Mouse (Mus musculus) hindbrain, embryonic 16.5 days (tissue): ENCODE measurements around the gene Meis2. TPM values are rescaled to one million over a fixed set of nuclear protein-coding genes. Genes with fewer than 3 reads are reported as not detected.

Experiments
- ATAC-seq: fragments of 200-750 bp; cut with Nextera tagmentation; 2 replicates; pipeline ENCODE4 v1.8.0; 2017; ENCODE audit warnings: moderate TSS enrichment, moderate library complexity
- H3K27ac ChIP-seq: fragments of 300-500 bp; sonication (generic); 2 replicates; pipeline ENCODE4 v1.5.1; 2014; ENCODE audit warnings: low read depth, mild to moderate bottlenecking, control low read depth, low read length, moderate library complexity
- H3K27me3 ChIP-seq: fragments of 300-500 bp; sonication (generic); replicated peaks from 2 replicates; pipeline ENCODE4 v1.6.1; 2014; ENCODE audit warnings: low read length; ENCODE audit not compliant: control insufficient read depth, insufficient read depth
- H3K36me3 ChIP-seq: fragments of 300-500 bp; sonication (generic); 2 replicates; pipeline ENCODE4 v1.6.1; 2014; ENCODE audit warnings: mild to moderate bottlenecking, low read length, moderate library complexity, mixed read lengths; ENCODE audit not compliant: control insufficient read depth, insufficient read depth
- H3K4me1 ChIP-seq: fragments of 300-500 bp; sonication (generic); 2 replicates; pipeline ENCODE4 v1.6.1; 2014; ENCODE audit warnings: low read depth, low read length; ENCODE audit not compliant: control insufficient read depth, insufficient read depth
- H3K4me2 ChIP-seq: fragments of 300-500 bp; sonication (generic); 2 replicates; pipeline ENCODE4 v1.6.1; 2014; ENCODE audit warnings: mild to moderate bottlenecking, low read length, control low read depth, moderate library complexity
- H3K4me3 ChIP-seq: fragments of 300-500 bp; sonication (generic); 2 replicates; pipeline ENCODE4 v1.5.1; 2014; ENCODE audit warnings: mild to moderate bottlenecking, low read length, control low read depth, moderate library complexity
- H3K9ac ChIP-seq: fragments of 300-500 bp; sonication (generic); 2 replicates; pipeline ENCODE4 v1.6.1; 2014; ENCODE audit warnings: low read depth, mild to moderate bottlenecking, control low read depth, low read length, moderate library complexity
- H3K9me3 ChIP-seq: fragments of 300-500 bp; sonication (generic); 2 replicates; pipeline ENCODE4 v1.6.1; 2014; ENCODE audit warnings: mild to moderate bottlenecking, low read length, moderate library complexity; ENCODE audit not compliant: control insufficient read depth
- WGBS: fragments of 180-500 bp; shearing (Covaris S2); extraction: QIAGEN DNeasy Blood & Tissue Kit; methylation state at CpG from one replicate; pipeline ENCODE4 v1.1.7; 2014; 5-methylcytosine and 5-hydroxymethylcytosine counted together
- polyA plus RNA-seq: library from polyadenylated mRNA; unstranded; fragments of >200 nt; fragmentation: Nextera tagmentation; extraction: Ambion mirVana; gene quantifications from 2 replicates; pipeline ENCODE4 v1.2.1, GENCODE M21; 2015

Meis2 gene
- polyA plus RNA-seq, 1 experiment from 2014 or later, result 128 TPM

GRCm38 (mm10) chr2:116047365-116047764 lies 18.3 kb downstream of the Meis2 start:
- H3K27ac ChIP-seq, result no peak overlapping the region
- WGBS, result 70% methylated on average over 8 of the region's 8 CpGs
- no peak overlapping the region for H3K4me3 ChIP-seq
- H3K9ac ChIP-seq, result no peak overlapping the region
- no peaks in the 10 kb centered on the region for H3K9me3 ChIP-seq
- ATAC-seq, result no peak
- peak overlapping the region; percentile 5; the same call in 1 of the 2 replicates for H3K4me2 ChIP-seq
- peaks cover 14% of the 10 kb centered on the region for H3K4me1 ChIP-seq
- no peaks in the 10 kb centered on the region; the same call in 1 of the 2 replicates for H3K36me3 ChIP-seq
- no peaks in the 10 kb centered on the region for H3K27me3 ChIP-seq

GRCm38 (mm10) chr2:116045048-116045447 lies 20.6 kb downstream of the Meis2 start:
- Histone ChIP-seq H3K9me3 (no peaks in the 10 kb centered on the region), H3K36me3 (no peaks in the 10 kb centered on the region; the same call in 1 of the 2 replicates), H3K4me1 (peaks cover 12% of the 10 kb centered on the region), H3K4me2 (peak overlapping the region; percentile 14; the same call in 1 of the 2 replicates), H3K4me3 (no peak overlapping the region), H3K27me3 (no peaks in the 10 kb centered on the region), H3K9ac (no peak overlapping the region), H3K27ac (no peak overlapping the region)
- 18% methylated on average over 7 of the region's 7 CpGs for WGBS
- peak; percentile 68 for ATAC-seq

- Histone ChIP-seq H3K9ac (no peak overlapping the region), H3K4me2 (peak overlapping the region; percentile 42), H3K4me1 (peaks cover 12% of the 10 kb centered on the region), H3K4me3 (no peak overlapping the region), H3K27ac (peak overlapping the region; percentile 16), H3K27me3 (no peaks in the 10 kb centered on the region), H3K36me3 (no peaks in the 10 kb centered on the region; the same call in 1 of the 2 replicates), H3K9me3 (no peaks in the 10 kb centered on the region)
- 31% methylated on average over 12 of the region's 12 CpGs for WGBS
- peak; percentile 49 for ATAC-seq
Measured at GRCm38 (mm10) chr2:116042934-116043698, 22.5 kb downstream of the Meis2 start.

- Histone ChIP-seq H3K27me3 (no peaks in the 10 kb centered on the region), H3K27ac (no peak overlapping the region; the same call in 1 of the 2 replicates), H3K9ac (no peak overlapping the region), H3K4me3 (no peak overlapping the region), H3K4me1 (peaks cover 12% of the 10 kb centered on the region), H3K9me3 (no peaks in the 10 kb centered on the region), H3K4me2 (peak overlapping the region; percentile 42), H3K36me3 (peaks cover 1% of the 10 kb centered on the region; the same call in 1 of the 2 replicates)
- ATAC-seq, result no peak
- WGBS, result 56% methylated on average over 9 of the region's 9 CpGs
Measured at GRCm38 (mm10) chr2:116042447-116042846, 23.2 kb downstream of the Meis2 start.

GRCm38 (mm10) chr2:116041683-116042262 lies 23.9 kb downstream of the Meis2 start:
- peak overlapping the region; percentile 5; the same call in 1 of the 2 replicates for H3K9ac ChIP-seq
- H3K36me3 ChIP-seq, result peaks cover 4% of the 10 kb centered on the region; the same call in 1 of the 2 replicates
- no peaks in the 10 kb centered on the region for H3K9me3 ChIP-seq
- H3K4me2 ChIP-seq, result 0 out of 2 replicates have a peak overlapping the region, but pooled peaks have one; percentile 2
- no peak overlapping the region for H3K27ac ChIP-seq
- H3K27me3 ChIP-seq, result no peaks in the 10 kb centered on the region
- 65% methylated on average over 9 of the region's 9 CpGs for WGBS
- peaks cover 12% of the 10 kb centered on the region for H3K4me1 ChIP-seq
- H3K4me3 ChIP-seq, result no peak overlapping the region
- ATAC-seq, result no peak

- WGBS, result 76% methylated on average over 5 of the region's 5 CpGs
- H3K9me3 ChIP-seq, result no peaks in the 10 kb centered on the region
- ATAC-seq, result no peak
Measured at GRCm38 (mm10) chr2:116035345-116035744, 30.3 kb downstream of the Meis2 start.

GRCm38 (mm10) chr2:116028127-116028526 lies 37.5 kb downstream of the Meis2 start:
- H3K36me3 ChIP-seq, result peaks cover 3% of the 10 kb centered on the region; the same call in 1 of the 2 replicates
- H3K9me3 ChIP-seq, result no peaks in the 10 kb centered on the region
- no peaks in the 10 kb centered on the region for H3K27me3 ChIP-seq
- ATAC-seq, result no peak
- no peaks in the 10 kb centered on the region for H3K4me1 ChIP-seq
- no peak overlapping the region for H3K27ac ChIP-seq
- WGBS, result 62% methylated on average over 3 of the region's 3 CpGs
- H3K9ac ChIP-seq, result no peak overlapping the region
- no peak overlapping the region for H3K4me2 ChIP-seq
- no peak overlapping the region for H3K4me3 ChIP-seq

More at GRCm38 (mm10) chr2:116035345-116035744, 30.3 kb downstream of the Meis2 start:
- Histone ChIP-seq H3K4me1 (no peaks in the 10 kb centered on the region), H3K4me2 (no peak overlapping the region), H3K27me3 (no peaks in the 10 kb centered on the region), H3K9ac (no peak overlapping the region), H3K27ac (no peak overlapping the region), H3K36me3 (peaks cover 4% of the 10 kb centered on the region; the same call in 1 of the 2 replicates), H3K4me3 (no peak overlapping the region)

GRCm38 (mm10) chr2:116022876-116023275 lies 42.8 kb downstream of the Meis2 start:
- no peak overlapping the region for H3K9ac ChIP-seq
- H3K27ac ChIP-seq, result no peak overlapping the region
- H3K27me3 ChIP-seq, result no peaks in the 10 kb centered on the region
- 83% methylated on average over 5 of the region's 5 CpGs for WGBS
- no peak overlapping the region for H3K4me2 ChIP-seq
- H3K9me3 ChIP-seq, result no peaks in the 10 kb centered on the region
- peaks cover 26% of the 10 kb centered on the region for H3K4me1 ChIP-seq
- ATAC-seq, result no peak
- no peaks in the 10 kb centered on the region for H3K36me3 ChIP-seq
- no peak overlapping the region for H3K4me3 ChIP-seq

- H3K27ac ChIP-seq, result no peak overlapping the region
- WGBS, result 66% methylated on average over 4 of the region's 4 CpGs
- ATAC-seq, result no peak
- no peak overlapping the region for H3K4me2 ChIP-seq
- peaks cover 26% of the 10 kb centered on the region for H3K4me1 ChIP-seq
- H3K9ac ChIP-seq, result no peak overlapping the region
- no peaks in the 10 kb centered on the region for H3K27me3 ChIP-seq
- H3K4me3 ChIP-seq, result no peak overlapping the region
- no peaks in the 10 kb centered on the region for H3K36me3 ChIP-seq
- H3K9me3 ChIP-seq, result no peaks in the 10 kb centered on the region
Measured at GRCm38 (mm10) chr2:116021931-116022330, 43.7 kb downstream of the Meis2 start.
